Mouse (Mus musculus) MEL (cell line): Measurements from ENCODE around the gene Kcnk7. TPM values are rescaled to one million over a fixed set of nuclear protein-coding genes. Genes with fewer than 3 reads are reported as not detected.

Experiments used
- DNase-seq: peaks from one replicate; pipeline ENCODE4 v3.0.0; 2011; ENCODE audit warnings: low read depth, low spot score
- H3K27ac ChIP-seq: 2 replicates; pipeline ENCODE4 v1.5.1; 2012; ENCODE audit warnings: low read depth, mild to moderate bottlenecking, control low read depth, low read length, moderate library complexity; ENCODE audit not compliant: control insufficient read depth
- H3K27me3 ChIP-seq, 2 experiments: fragments of 150-350 bp in 1 of 2; sonication (generic) in 1 of 2; 2 replicates each; pipeline ENCODE4 v1.6.1; 2012; ENCODE audit warnings: low read length in 2 of 2, mild to moderate bottlenecking in 2 of 2, improper control_type of control experiment in 1 of 2, moderate library complexity in 1 of 2; ENCODE audit not compliant: insufficient read depth in 2 of 2, control insufficient read depth in 1 of 2
- H3K36me3 ChIP-seq, 2 experiments: 2 replicates each; pipeline ENCODE4 v1.6.1; 2012 to 2014; ENCODE audit warnings: low read length in 2 of 2, improper control_type of control experiment in 1 of 2, inconsistent platforms in 1 of 2, mild to moderate bottlenecking in 1 of 2; ENCODE audit not compliant: insufficient read depth in 2 of 2, control insufficient read depth in 1 of 2
- H3K4me1 ChIP-seq, 2 experiments: fragments of 150-350 bp in 1 of 2; sonication (generic) in 1 of 2; 2 replicates each; pipeline ENCODE4 v1.6.1; 2012; ENCODE audit warnings: low read length in 2 of 2, improper control_type of control experiment in 1 of 2, mild to moderate bottlenecking in 1 of 2; ENCODE audit not compliant: insufficient read depth in 2 of 2, control insufficient read depth in 1 of 2
- H3K4me3 ChIP-seq, 2 experiments: fragments of 150-350 bp in 1 of 2; sonication (generic) in 1 of 2; 2 replicates each; pipeline ENCODE4 v1.5.1; 2012; ENCODE audit warnings: low read depth in 2 of 2, low read length in 2 of 2, mild to moderate bottlenecking in 2 of 2, moderate library complexity in 2 of 2, control low read depth in 1 of 2, improper control_type of control experiment in 1 of 2; ENCODE audit not compliant: control insufficient read depth in 1 of 2, insufficient read depth in 1 of 2
- H3K79me2 ChIP-seq: 2 replicates; pipeline ENCODE4 v1.6.1; 2012; ENCODE audit warnings: mild to moderate bottlenecking, low read length, moderate library complexity; ENCODE audit not compliant: control insufficient read depth, poor library complexity, insufficient read depth
- H3K9ac ChIP-seq: 2 replicates; pipeline ENCODE4 v1.6.1; 2012; ENCODE audit warnings: low read depth, mild to moderate bottlenecking, control low read depth, low read length, moderate library complexity; ENCODE audit not compliant: control insufficient read depth, poor library complexity, severe bottlenecking
- H3K9me3 ChIP-seq: fragments of 150-350 bp; sonication (generic); replicated peaks from 2 replicates; pipeline ENCODE4 v1.6.1; 2012; ENCODE audit warnings: mild to moderate bottlenecking, low read length, improper control_type of control experiment, moderate library complexity; ENCODE audit not compliant: insufficient read depth
- CHD1 ChIP-seq: IDR thresholded peaks from 2 replicates; pipeline ENCODE4 v1.6.1; 2012; ENCODE audit warnings: low read depth, mild to moderate bottlenecking, inconsistent platforms, low read length, improper control_type of control experiment
- CHD2 ChIP-seq: IDR thresholded peaks from 2 replicates; pipeline ENCODE4 v1.6.1; 2011; ENCODE audit warnings: low read length, improper control_type of control experiment
- E2F4 ChIP-seq: IDR thresholded peaks from 2 replicates; pipeline ENCODE4 v1.6.1; 2011; ENCODE audit warnings: low read depth, low read length, improper control_type of control experiment, borderline replicate concordance
- ELF1 ChIP-seq: IDR thresholded peaks from 2 replicates; pipeline ENCODE4 v1.6.1; 2014; ENCODE audit warnings: low read depth, mild to moderate bottlenecking, inconsistent platforms, low read length, improper control_type of control experiment, moderate library complexity
- GABPA ChIP-seq: IDR thresholded peaks from 2 replicates; pipeline ENCODE4 v1.6.1; 2012; ENCODE audit warnings: low read depth, mild to moderate bottlenecking, inconsistent platforms, low read length, improper control_type of control experiment, moderate library complexity
- KAT2A ChIP-seq: conservative IDR thresholded peaks from 2 replicates; pipeline ENCODE4 v1.6.1; 2012; ENCODE audit warnings: low read depth, low read length, improper control_type of control experiment, inconsistent platforms
- MAFK ChIP-seq: IDR thresholded peaks from 2 replicates; pipeline ENCODE4 v1.6.1; 2011; ENCODE audit warnings: low read depth, mild to moderate bottlenecking, low read length, improper control_type of control experiment, borderline replicate concordance
- MAX ChIP-seq: IDR thresholded peaks from 2 replicates; pipeline ENCODE4 v1.6.1; 2011; ENCODE audit warnings: low read length, improper control_type of control experiment
- MEF2A ChIP-seq: IDR thresholded peaks from 2 replicates; pipeline ENCODE4 v1.6.1; 2014; ENCODE audit warnings: low read depth, mild to moderate bottlenecking, inconsistent platforms, low read length, improper control_type of control experiment; ENCODE audit not compliant: poor library complexity, insufficient replicate concordance, severe bottlenecking; ENCODE audit errors: extremely low read depth
- MXI1 ChIP-seq: IDR thresholded peaks from 2 replicates; pipeline ENCODE4 v1.6.1; 2011; ENCODE audit warnings: mild to moderate bottlenecking, low read depth, low read length, improper control_type of control experiment
- NRF1 ChIP-seq: IDR thresholded peaks from 2 replicates; pipeline ENCODE4 v1.6.1; 2014; ENCODE audit warnings: low read depth, mild to moderate bottlenecking, inconsistent platforms, low read length, improper control_type of control experiment, moderate library complexity; ENCODE audit not compliant: poor library complexity, insufficient read depth, severe bottlenecking
- POLR2A ChIP-seq, 2 experiments: IDR thresholded peaks; 2 replicates each; pipeline ENCODE4 v1.6.1; 2011 to 2012; ENCODE audit warnings: low read length in 2 of 2, mild to moderate bottlenecking in 2 of 2, control low read depth in 1 of 2, improper control_type of control experiment in 1 of 2, low read depth in 1 of 2, moderate library complexity in 1 of 2; ENCODE audit not compliant: control insufficient read depth in 1 of 2, insufficient read depth in 1 of 2, poor library complexity in 1 of 2
- POLR2AphosphoS2 ChIP-seq: IDR thresholded peaks from 2 replicates; pipeline ENCODE4 v1.6.1; 2011; ENCODE audit warnings: low read length, improper control_type of control experiment
- POLR2AphosphoS5 ChIP-seq: IDR thresholded peaks from 2 replicates; pipeline ENCODE4 v1.6.1; 2012; ENCODE audit warnings: low read depth, borderline replicate concordance, mild to moderate bottlenecking, inconsistent platforms, low read length, moderate library complexity, mixed read lengths
- RAD21 ChIP-seq: IDR thresholded peaks from 2 replicates; pipeline ENCODE4 v1.6.1; 2011; ENCODE audit warnings: mild to moderate bottlenecking, low read depth, low read length, improper control_type of control experiment
- RCOR1 ChIP-seq: IDR thresholded peaks from 2 replicates; pipeline ENCODE4 v1.6.1; 2012; ENCODE audit warnings: low read depth, mild to moderate bottlenecking, inconsistent platforms, low read length, improper control_type of control experiment
- SIN3A ChIP-seq: IDR thresholded peaks from 2 replicates; pipeline ENCODE4 v1.6.1; 2012; ENCODE audit warnings: low read length, improper control_type of control experiment, inconsistent platforms
- SMC3 ChIP-seq: IDR thresholded peaks from 2 replicates; pipeline ENCODE4 v1.6.1; 2011; ENCODE audit warnings: low read depth, low read length, improper control_type of control experiment
- TAL1 ChIP-seq: IDR thresholded peaks from 2 replicates; pipeline ENCODE4 v1.6.1; 2012; ENCODE audit warnings: mild to moderate bottlenecking, inconsistent platforms, low read length, moderate library complexity, mixed read lengths
- TBP ChIP-seq: IDR thresholded peaks from 2 replicates; pipeline ENCODE4 v1.8.0; 2011; ENCODE audit warnings: low read depth, low read length, improper control_type of control experiment
- TCF12 ChIP-seq: IDR thresholded peaks from 2 replicates; pipeline ENCODE4 v1.6.1; 2014; ENCODE audit warnings: low read depth, mild to moderate bottlenecking, inconsistent platforms, low read length, improper control_type of control experiment, moderate library complexity
- UBTF ChIP-seq: IDR thresholded peaks from 2 replicates; pipeline ENCODE4 v1.6.1; 2012; ENCODE audit warnings: low read depth, mild to moderate bottlenecking, inconsistent platforms, low read length, improper control_type of control experiment, moderate library complexity, borderline replicate concordance; ENCODE audit not compliant: insufficient read depth
- ZC3H11A ChIP-seq: IDR thresholded peaks from 2 replicates; pipeline ENCODE4 v1.6.1; 2012; ENCODE audit warnings: low read depth, mild to moderate bottlenecking, inconsistent platforms, low read length, improper control_type of control experiment
- ZKSCAN1 ChIP-seq: IDR thresholded peaks from 2 replicates; pipeline ENCODE4 v1.6.1; 2012; ENCODE audit warnings: low read depth, mild to moderate bottlenecking, inconsistent platforms, low read length, improper control_type of control experiment, moderate library complexity
- ZMIZ1 ChIP-seq: IDR thresholded peaks from 2 replicates; pipeline ENCODE4 v1.6.1; 2012; ENCODE audit warnings: low read depth, mild to moderate bottlenecking, inconsistent platforms, low read length, improper control_type of control experiment, moderate library complexity
- ZNF384 ChIP-seq: IDR thresholded peaks from 2 replicates; pipeline ENCODE4 v1.6.1; 2012; ENCODE audit warnings: low read depth, mild to moderate bottlenecking, inconsistent platforms, low read length, improper control_type of control experiment
- polyA plus RNA-seq, 2 experiments: library from polyadenylated mRNA; stranded (reverse) in 1 of 2; unstranded in 1 of 2; fragments of >175 nt in 1 of 2; fragments of >200 nt in 1 of 2; gene quantifications; 2 replicates each; pipeline versions ENCODE4 v1.2.1 to v1.2.4; 2012; ENCODE audit warnings: low replicate concordance in 2 of 2, low read depth in 1 of 2; ENCODE audit not compliant: insufficient read length in 2 of 2, insufficient read depth in 1 of 2, missing spikeins in 1 of 2
- total RNA-seq: library from RNA; depleted of rRNA; stranded (reverse); fragments of 300-350 nt; gene quantifications from 2 replicates; pipeline ENCODE4 v1.2.3, GENCODE M21; 2012

Kcnk7 gene
- total and polyA plus RNA-seq, 3 experiments: 0.23 to 0.60 TPM; not detected in 1

DNA sequence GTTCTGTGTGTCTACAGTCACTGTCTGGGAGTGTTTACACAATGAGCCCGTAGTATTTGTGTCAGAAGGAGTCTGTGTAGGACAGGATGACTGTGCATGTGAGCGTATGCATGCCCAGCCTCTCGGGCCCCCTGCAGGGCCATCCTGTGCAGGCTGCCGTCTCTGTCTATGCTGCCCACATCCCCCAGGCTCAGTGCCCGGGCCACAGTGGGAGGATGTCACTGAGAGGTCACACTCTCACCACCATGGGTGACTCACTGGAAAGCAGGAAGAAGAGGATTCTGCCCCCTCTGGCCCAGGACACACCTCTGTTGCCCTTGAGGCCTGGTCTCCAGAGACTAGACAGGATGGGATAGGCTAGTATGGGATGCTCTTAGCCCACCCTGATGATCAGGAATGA, 39.4 kb downstream of the Kcnk7 start:
- H3K27ac ChIP-seq: no peak overlapping the region
- H3K27me3 ChIP-seq: peaks cover 0 to 2% of the 10 kb centered on the region in 2 experiments; a peak in 1 of 4 replicates

GRCm38 (mm10) chr19:5745756-5746710, 41.9 kb downstream of the Kcnk7 start:
- no peak for TF ChIP-seq MXI1
- TF ChIP-seq CHD2: no peak
- no peak for TF ChIP-seq SMC3
- no peak for TF ChIP-seq GABPA
- no peak for TF ChIP-seq ELF1
- TF ChIP-seq TCF12: no peak
- TF ChIP-seq E2F4: no peak
- no peak for TF ChIP-seq ZC3H11A
- no peak for TF ChIP-seq UBTF
- no peak for TF ChIP-seq SIN3A
- TF ChIP-seq NRF1: no peak
- TF ChIP-seq RCOR1: no peak
- no peak for TF ChIP-seq MAFK
- TF ChIP-seq, all 39 proteins: peak for 0
- H3K9ac ChIP-seq: no peak overlapping the region
- peaks cover 0 to 4% of the 10 kb centered on the region in 2 experiments; a peak in 2 of 4 replicates for H3K4me1 ChIP-seq
- no peaks in the 10 kb centered on the region for H3K36me3 ChIP-seq
- H3K27me3 ChIP-seq: peaks cover 0 to 2% of the 10 kb centered on the region in 2 experiments; a peak in 1 of 4 replicates
- no peak overlapping the region for H3K4me3 ChIP-seq
- H3K79me2 ChIP-seq: no peaks in the 10 kb centered on the region
- no peaks in the 10 kb centered on the region for H3K9me3 ChIP-seq
- H3K27ac ChIP-seq: no peak overlapping the region
- DNase-seq: no peak

More for the DNA sequence above, 39.4 kb downstream of the Kcnk7 start:
- TF ChIP-seq MEF2A (no peak), TBP (no peak), MAX (no peak), KAT2A (no peak), POLR2A (IDR thresholded peaks at IDR 0.05; ENCODE audit: control insufficient read depth in 1 of 2, insufficient read depth in 1 of 2, low read depth in 1 of 2, low read length in 2 of 2, poor library complexity in 1 of 2) (no peak), ZNF384 (no peak), CHD1 (no peak), MXI1 (no peak), NRF1 (no peak), POLR2AphosphoS2 (no peak), POLR2AphosphoS5 (no peak), ZKSCAN1 (no peak), MAFK (no peak), RAD21 (no peak), ELF1 (no peak), ZC3H11A (no peak), TAL1 (no peak), TCF12 (no peak), ZMIZ1 (no peak)
- Histone ChIP-seq H3K36me3 (no peaks in the 10 kb centered on the region), H3K79me2 (no peaks in the 10 kb centered on the region), H3K4me3 (no peak overlapping the region), H3K9me3 (no peaks in the 10 kb centered on the region), H3K9ac (no peak overlapping the region), H3K4me1 (peaks cover 0 to 4% of the 10 kb centered on the region in 2 experiments; a peak in 2 of 4 replicates)
- no peak for DNase-seq
